Mouse (Mus musculus) small intestine, adult 2 months (tissue): Measurements from ENCODE around the gene Itpkc.

ENCODE experiments used
- CTCF ChIP-seq: fragments of 200-500 bp; IDR thresholded peaks from 2 replicates; pipeline ENCODE4 v1.5.1; 2012; ENCODE audit warnings: low read depth, mild to moderate bottlenecking, control low read depth, inconsistent platforms, low read length, moderate library complexity, mixed read lengths; ENCODE audit not compliant: insufficient replicate concordance, insufficient read length; ENCODE audit errors: extremely low read depth
- POLR2A ChIP-seq: fragments of 200-500 bp; IDR thresholded peaks from 2 replicates; pipeline ENCODE4 v1.6.1; 2012; ENCODE audit warnings: low read depth, mild to moderate bottlenecking, control low read depth, inconsistent platforms, low read length, moderate library complexity

DNA sequence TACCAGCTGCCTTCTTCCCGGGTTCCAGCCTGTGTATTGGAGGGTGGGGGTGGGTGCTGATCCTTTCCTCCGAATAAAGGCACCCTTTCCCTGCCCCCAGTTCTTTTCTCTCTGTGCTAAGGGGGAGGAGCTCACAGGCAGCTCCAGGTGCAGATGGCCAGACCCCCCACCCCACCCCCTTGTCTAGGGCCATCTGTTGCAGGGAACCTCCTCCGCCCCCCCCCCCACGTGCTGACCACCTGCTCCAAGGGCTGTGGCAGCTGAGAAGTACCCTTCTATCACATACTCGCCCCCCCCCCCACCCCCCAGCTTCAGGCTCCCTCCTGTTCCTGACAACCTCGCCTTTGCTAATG, 29.4 kb upstream of the Itpkc start:
- TF ChIP-seq CTCF (no peak), POLR2A (no peak)
